Mouse (Mus musculus): ENCODE measurements at regions not wholly inside any gene's neighbourhood (a gene's known extent, or its start where the extent isn't known, plus 50 kb on each side); places are given as distances from the start of the nearest gene placed in this dataset.

GRCm38 (mm10) chr16:12880011-12880410, 229.5 kb upstream of the Ercc4 start:
- TF ChIP-seq POLR2A (IDR thresholded peaks at IDR 0.05; ENCODE audit: borderline replicate concordance, extremely low read depth, low read depth, low read length) (no peak), CTCF (IDR thresholded peaks at IDR 0.05; ENCODE audit: insufficient read depth, low read length) (no peak)

Measured in lung, adult 2 months (tissue).